Mouse (Mus musculus) testis, adult 2 months (tissue): ENCODE data around the gene Prph. TPM values are rescaled to one million over a fixed set of nuclear protein-coding genes. Genes with fewer than 3 reads are reported as not detected.
A peak's percentile ranks its signal among the peaks of the same experiment; 100 is the strongest.

Source experiments
- H3K27ac ChIP-seq: fragments of 200-500 bp; 2 replicates; pipeline ENCODE4 v1.5.1; 2012; ENCODE audit warnings: low read depth, low read length; ENCODE audit not compliant: control insufficient read depth, insufficient read depth
- H3K27me3 ChIP-seq: fragments of 200-500 bp; 2 replicates; pipeline ENCODE4 v1.6.1; 2012; ENCODE audit warnings: mild to moderate bottlenecking, low read length, moderate library complexity; ENCODE audit not compliant: control insufficient read depth, insufficient read depth
- H3K36me3 ChIP-seq: fragments of 200-500 bp; 2 replicates; pipeline ENCODE4 v1.6.1; 2012; ENCODE audit warnings: mild to moderate bottlenecking, low read length; ENCODE audit not compliant: control insufficient read depth, insufficient read depth
- H3K4me1 ChIP-seq: fragments of 200-500 bp; 2 replicates; pipeline ENCODE4 v1.6.1; 2012; ENCODE audit warnings: low read length; ENCODE audit not compliant: control insufficient read depth, insufficient read depth
- H3K4me3 ChIP-seq: fragments of 200-500 bp; 2 replicates; pipeline ENCODE4 v1.5.1; 2012; ENCODE audit warnings: low read depth, mild to moderate bottlenecking, low read length, moderate library complexity, mixed read lengths; ENCODE audit not compliant: control insufficient read depth
- CTCF ChIP-seq: fragments of 200-500 bp; IDR thresholded peaks from 2 replicates; pipeline ENCODE4 v1.5.1; 2012; ENCODE audit warnings: low read depth, mild to moderate bottlenecking, inconsistent platforms, low read length, moderate library complexity; ENCODE audit not compliant: control insufficient read depth, insufficient read depth, insufficient replicate concordance
- POLR2A ChIP-seq: fragments of 200-500 bp; IDR thresholded peaks from 2 replicates; pipeline ENCODE4 v1.6.1; 2012; ENCODE audit warnings: low read depth, mild to moderate bottlenecking, inconsistent platforms, low read length, moderate library complexity; ENCODE audit not compliant: control insufficient read depth
- polyA plus RNA-seq: library from polyadenylated mRNA; depleted of rRNA; stranded (reverse); fragments of >200 nt; gene quantifications from 2 replicates; pipeline ENCODE4 v1.2.3, GENCODE M21; 2012; rRNA removed

Prph gene
- 0.14 and 0.36 TPM in 2 replicates for polyA plus RNA-seq

GRCm38 (mm10) chr15:99055040-99055439 lies at the start of gene Prph:
Gene Prph (plus strand): TSS chr15:99055174.
- H3K27me3 ChIP-seq: no peaks in the 10 kb centered on the region; the same call in none of the 2 replicates
- H3K27ac ChIP-seq: no peak within 1 kb of the TSS
- peak within 1 kb of the TSS; percentile 46 for H3K4me3 ChIP-seq
- H3K36me3 ChIP-seq: no peaks in the 10 kb centered on the region
- no peak for TF ChIP-seq POLR2A
- no peak for TF ChIP-seq CTCF
- peaks cover 18% of the 10 kb centered on the region for H3K4me1 ChIP-seq

- Histone ChIP-seq H3K4me3 (no peak overlapping the region), H3K27me3 (no peaks in the 10 kb centered on the region), H3K27ac (no peak overlapping the region), H3K36me3 (no peaks in the 10 kb centered on the region), H3K4me1 (peaks cover 6% of the 10 kb centered on the region)
- TF ChIP-seq CTCF: no peak
- TF ChIP-seq POLR2A: no peak
Measured at GRCm38 (mm10) chr15:99008801-99009241, 46.2 kb upstream of the Prph start.

DNA sequence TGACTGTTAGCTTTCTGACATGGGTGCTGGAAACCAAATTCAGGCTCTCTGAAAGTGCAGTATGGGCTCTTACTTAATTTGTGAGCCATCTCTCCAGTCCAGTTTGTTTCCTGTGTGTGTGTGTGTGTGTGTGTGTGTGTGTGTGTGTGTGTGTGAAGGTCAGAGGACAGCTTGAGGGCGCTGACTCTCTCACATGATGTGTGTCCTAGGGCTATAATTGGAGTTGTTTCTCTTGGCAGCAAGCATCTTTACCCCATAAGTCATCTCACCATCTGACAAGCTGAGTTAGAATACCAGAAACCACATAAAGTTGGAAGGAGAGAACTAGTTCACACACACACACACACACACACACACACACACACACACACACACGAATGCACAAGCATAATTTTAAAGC lies 44.1 kb upstream of the Prph start:
- no peaks in the 10 kb centered on the region for H3K4me1 ChIP-seq
- no peak overlapping the region for H3K27ac ChIP-seq
- no peak for TF ChIP-seq CTCF
- no peaks in the 10 kb centered on the region for H3K27me3 ChIP-seq
- H3K4me3 ChIP-seq: no peak overlapping the region
- no peaks in the 10 kb centered on the region for H3K36me3 ChIP-seq

GRCm38 (mm10) chr15:99011946-99012345 lies 43.0 kb upstream of the Prph start:
- Histone ChIP-seq H3K27me3 (no peaks in the 10 kb centered on the region), H3K27ac (no peak overlapping the region), H3K36me3 (no peaks in the 10 kb centered on the region), H3K4me1 (no peaks in the 10 kb centered on the region), H3K4me3 (no peak overlapping the region)
- no peak for TF ChIP-seq CTCF
- TF ChIP-seq POLR2A: no peak

- Histone ChIP-seq H3K4me1 (peaks cover 5% of the 10 kb centered on the region), H3K4me3 (no peak overlapping the region), H3K27ac (no peak overlapping the region), H3K27me3 (no peaks in the 10 kb centered on the region), H3K36me3 (no peaks in the 10 kb centered on the region)
- TF ChIP-seq CTCF (no peak), POLR2A (no peak)
Measured at GRCm38 (mm10) chr15:99014496-99015030, 40.4 kb upstream of the Prph start.

GRCm38 (mm10) chr15:99017355-99017761 lies 37.6 kb upstream of the Prph start:
- peak overlapping the region; percentile 26; the same call in 1 of the 2 replicates for H3K27ac ChIP-seq
- TF ChIP-seq POLR2A (no peak), CTCF (no peak)
- H3K4me3 ChIP-seq: no peak overlapping the region
- no peaks in the 10 kb centered on the region for H3K27me3 ChIP-seq
- H3K36me3 ChIP-seq: no peaks in the 10 kb centered on the region
- H3K4me1 ChIP-seq: peaks cover 5% of the 10 kb centered on the region

- no peaks in the 10 kb centered on the region for H3K27me3 ChIP-seq
- H3K4me3 ChIP-seq: no peak overlapping the region
- no peak overlapping the region for H3K27ac ChIP-seq
- no peaks in the 10 kb centered on the region for H3K36me3 ChIP-seq
- no peak for TF ChIP-seq POLR2A
- TF ChIP-seq CTCF: no peak
- H3K4me1 ChIP-seq: peaks cover 5% of the 10 kb centered on the region
Measured at GRCm38 (mm10) chr15:99017986-99018385, 37.0 kb upstream of the Prph start.
